Mouse (Mus musculus) skeletal muscle tissue, adult 2 months (tissue): ENCODE results near the gene Htt.
A peak's percentile ranks its signal among the peaks of the same experiment; 100 is the strongest.
"Not testable (repeated sequence)": the region's sequence is repeated elsewhere in the genome, so short reads cannot be mapped to it uniquely, and the experiment has no call there.

Source experiments
- DNase-seq: peaks from one replicate; pipeline ENCODE4 v3.0.0-alpha.2; 2012; ENCODE audit warnings: low read depth, low spot score

Htt gene

GRCm38 (mm10) chr5:34761509-34761908, at the start of gene Htt:
TSS of gene Htt (plus strand) at chr5:34761740.
- DNase-seq, result peak; percentile 92

GRCm38 (mm10) chr5:34714371-34714770, 47.2 kb upstream of the Htt start:
- DNase-seq, result not testable (repeated sequence)

GRCm38 (mm10) chr5:34714816-34715215, 46.7 kb upstream of the Htt start:
- DNase-seq, result no peak

GRCm38 (mm10) chr5:34729141-34729540, 32.4 kb upstream of the Htt start:
- no peak for DNase-seq

- DNase-seq, result no peak
These were observed 31.3 kb upstream of the Htt start for GRCm38 (mm10) chr5:34730255-34730654.

- DNase-seq, result no peak
These were observed 10.1 kb upstream of the Htt start for GRCm38 (mm10) chr5:34751477-34751876.

- no peak for DNase-seq
These were observed 2.8 kb upstream of the Htt start for GRCm38 (mm10) chr5:34758762-34759161.

GRCm38 (mm10) chr5:34760850-34761508, 561 bp upstream of the Htt start:
- no peak for DNase-seq

- no peak for DNase-seq
These were observed 533 bp downstream of the Htt start for GRCm38 (mm10) chr5:34761934-34762611.

- no peak for DNase-seq
These were observed 10.3 kb downstream of the Htt start for GRCm38 (mm10) chr5:34771818-34772217.

- DNase-seq, result no peak
These were observed 11.2 kb downstream of the Htt start for GRCm38 (mm10) chr5:34772696-34773245.

- no peak for DNase-seq
These were observed 11.9 kb downstream of the Htt start for GRCm38 (mm10) chr5:34773392-34773791.

GRCm38 (mm10) chr5:34785027-34785426, 23.5 kb downstream of the Htt start:
- DNase-seq, result no peak

- DNase-seq, result no peak
These were observed 29.6 kb downstream of the Htt start for GRCm38 (mm10) chr5:34791141-34791540.

GRCm38 (mm10) chr5:34800292-34800953, 38.9 kb downstream of the Htt start:
- DNase-seq, result no peak

GRCm38 (mm10) chr5:34806038-34806437, 44.5 kb downstream of the Htt start:
- no peak for DNase-seq

- DNase-seq, result no peak
These were observed 61.0 kb downstream of the Htt start for GRCm38 (mm10) chr5:34822431-34823149.

- no peak for DNase-seq
These were observed 92.5 kb downstream of the Htt start for GRCm38 (mm10) chr5:34854079-34854478.

GRCm38 (mm10) chr5:34865367-34865766, 103.8 kb downstream of the Htt start:
- no peak for DNase-seq

GRCm38 (mm10) chr5:34880307-34880706, 118.8 kb downstream of the Htt start:
- DNase-seq, result not testable (repeated sequence)

GRCm38 (mm10) chr5:34881023-34881422, 119.5 kb downstream of the Htt start:
- no peak for DNase-seq

GRCm38 (mm10) chr5:34885250-34885649, 123.7 kb downstream of the Htt start:
- no peak for DNase-seq
